34 mouse cellular contexts compared by ENCODE assay signal in genomic region chr11:85887273-85887672, GRCm38 (mm10). TPM values are rescaled to one million over a fixed set of nuclear protein-coding genes. Genes with fewer than 3 reads are reported as not detected.
DNase-seq lines count a peak whose midpoint lies in the region; ATAC-seq and TF ChIP-seq lines count a peak whose summit lies in the region.
"Had no signal": no experiment of that assay in that cellular context is flagged by ENCODE, and none has a peak within 500 bp of the region (broad histone marks: within the 10 kb centered on the region; RNA-seq: fewer than 3 reads in every experiment).

No protein-coding gene starts in this region.

- no peak overlapping the region for H3K9ac ChIP-seq in forebrain, postnatal 0 days
- no peak overlapping the region for H3K9ac ChIP-seq in forebrain, embryonic 16.5 days (replicated peaks; ENCODE audit: low read depth, low read length)
- peak overlapping the region; percentile 50; the same call in 1 of the 2 replicates for H3K9ac ChIP-seq in lung, embryonic 16.5 days (ENCODE audit: low read length)
- H3K9ac ChIP-seq in limb, embryonic 12.5 days (replicated peaks), result peak overlapping the region; percentile 95
- H3K9ac ChIP-seq in forebrain, embryonic 12.5 days, result no peak overlapping the region
- H3K9ac ChIP-seq: embryonic facial prominence, embryonic 15.5 days; forebrain, embryonic 15.5 days; hindbrain, embryonic 15.5 days; intestine, embryonic 15.5 days; liver, postnatal 0 days; neural tube, embryonic 13.5 days had no signal

- 20% methylated on average over 6 of the region's 6 CpGs for WGBS in forebrain, postnatal 0 days
- WGBS in forebrain, embryonic 16.5 days, result 18% methylated on average over 6 of the region's 6 CpGs
- WGBS in lung, embryonic 16.5 days, result 18% methylated on average over 6 of the region's 6 CpGs
- 14% methylated on average over 6 of the region's 6 CpGs for WGBS in limb, embryonic 12.5 days
- 24% methylated on average over 6 of the region's 6 CpGs for WGBS in forebrain, embryonic 12.5 days

- no peaks in the 10 kb centered on the region for H3K9me3 ChIP-seq in forebrain, postnatal 0 days (ENCODE audit: low read length)
- H3K9me3 ChIP-seq in forebrain, embryonic 16.5 days (ENCODE audit: control insufficient read depth, low read length), result no peaks in the 10 kb centered on the region
- H3K9me3 ChIP-seq in lung, embryonic 16.5 days (ENCODE audit: control insufficient read depth, low read length), result no peaks in the 10 kb centered on the region
- no peaks in the 10 kb centered on the region for H3K9me3 ChIP-seq in limb, embryonic 12.5 days
- no peaks in the 10 kb centered on the region for H3K9me3 ChIP-seq in forebrain, embryonic 12.5 days
- H3K9me3 ChIP-seq: embryonic facial prominence, embryonic 15.5 days; forebrain, embryonic 15.5 days; hindbrain, embryonic 15.5 days; intestine, embryonic 15.5 days; neural tube, embryonic 13.5 days had no signal

- H3K27me3 ChIP-seq in forebrain, postnatal 0 days (ENCODE audit: insufficient read depth, low read length), result peaks cover 76% of the 10 kb centered on the region
- peaks cover 76% of the 10 kb centered on the region for H3K27me3 ChIP-seq in forebrain, embryonic 16.5 days (replicated peaks; ENCODE audit: control insufficient read depth, insufficient read depth, low read length)
- H3K27me3 ChIP-seq in lung, embryonic 16.5 days (ENCODE audit: control insufficient read depth, insufficient read depth, low read depth, low read length), result peaks cover 50% of the 10 kb centered on the region
- peaks cover 58% of the 10 kb centered on the region for H3K27me3 ChIP-seq in limb, embryonic 12.5 days
- peaks cover 89% of the 10 kb centered on the region for H3K27me3 ChIP-seq in forebrain, embryonic 12.5 days

- H3K4me2 ChIP-seq in forebrain, postnatal 0 days (ENCODE audit: low read depth), result no peak overlapping the region
- H3K4me2 ChIP-seq in forebrain, embryonic 16.5 days (ENCODE audit: low read length), result no peak overlapping the region
- H3K4me2 ChIP-seq in lung, embryonic 16.5 days (ENCODE audit: low read depth, low read length), result no peak overlapping the region
- H3K4me2 ChIP-seq in limb, embryonic 12.5 days, result peak overlapping the region; percentile 80
- H3K4me2 ChIP-seq in forebrain, embryonic 12.5 days, result no peak overlapping the region
- H3K4me2 ChIP-seq: embryonic facial prominence, embryonic 15.5 days; forebrain, embryonic 15.5 days; hindbrain, embryonic 15.5 days; intestine, embryonic 15.5 days; liver, embryonic 11.5 days; neural tube, embryonic 13.5 days had no signal

- no peaks in the 10 kb centered on the region for H3K36me3 ChIP-seq in forebrain, postnatal 0 days (ENCODE audit: insufficient read depth)
- H3K36me3 ChIP-seq in forebrain, embryonic 16.5 days (ENCODE audit: control insufficient read depth, insufficient read depth), result no peaks in the 10 kb centered on the region
- H3K36me3 ChIP-seq in lung, embryonic 16.5 days (ENCODE audit: control insufficient read depth, insufficient read depth, low read length), result no peaks in the 10 kb centered on the region
- H3K36me3 ChIP-seq in limb, embryonic 12.5 days, result no peaks in the 10 kb centered on the region
- no peaks in the 10 kb centered on the region for H3K36me3 ChIP-seq in forebrain, embryonic 12.5 days (replicated peaks)
- H3K36me3 ChIP-seq: embryonic facial prominence, embryonic 15.5 days; forebrain, embryonic 15.5 days; hindbrain, embryonic 15.5 days; intestine, embryonic 15.5 days; neural tube, embryonic 13.5 days had no signal

- no peak for TF ChIP-seq CTCF in forebrain, postnatal 0 days (IDR thresholded peaks at IDR 0.05; ENCODE audit: low read depth)

- no peaks in the 10 kb centered on the region for H3K4me1 ChIP-seq in forebrain, postnatal 0 days (ENCODE audit: insufficient read depth)
- peaks cover 6% of the 10 kb centered on the region; the same call in 1 of the 2 replicates for H3K4me1 ChIP-seq in forebrain, embryonic 16.5 days (replicated peaks; ENCODE audit: control insufficient read depth, insufficient read depth, low read length)
- H3K4me1 ChIP-seq in lung, embryonic 16.5 days (replicated peaks; ENCODE audit: control insufficient read depth, insufficient read depth, low read length), result peaks cover 7% of the 10 kb centered on the region; the same call in 1 of the 2 replicates
- H3K4me1 ChIP-seq in limb, embryonic 12.5 days (replicated peaks), result peaks cover 43% of the 10 kb centered on the region
- H3K4me1 ChIP-seq in forebrain, embryonic 12.5 days, result peaks cover 22% of the 10 kb centered on the region

- ATAC-seq in forebrain, postnatal 0 days, result no peak
- ATAC-seq in forebrain, embryonic 16.5 days, result no peak
- no peak for ATAC-seq in lung, embryonic 16.5 days (ENCODE audit: low read depth)
- no peak for ATAC-seq in limb, embryonic 12.5 days (ENCODE audit: insufficient number of reproducible peaks, insufficient read depth, low FRiP score, low TSS enrichment, low read depth)
- no peak for ATAC-seq in forebrain, embryonic 12.5 days (ENCODE audit: low FRiP score)
- ATAC-seq: forebrain, embryonic 15.5 days; intestine, embryonic 15.5 days; liver, postnatal 0 days; midbrain, embryonic 16.5 days had no signal

- no peak overlapping the region for H3K27ac ChIP-seq in forebrain, postnatal 0 days (ENCODE audit: low read depth, low read length)
- no peak overlapping the region for H3K27ac ChIP-seq in forebrain, embryonic 16.5 days (ENCODE audit: low read length)
- no peak overlapping the region; the same call in 1 of the 2 replicates for H3K27ac ChIP-seq in lung, embryonic 16.5 days (ENCODE audit: low read length)
- no peak overlapping the region for H3K27ac ChIP-seq in limb, embryonic 12.5 days
- H3K27ac ChIP-seq in forebrain, embryonic 12.5 days, result no peak overlapping the region
- H3K27ac ChIP-seq: embryonic facial prominence, embryonic 15.5 days; forebrain, embryonic 15.5 days; hindbrain, embryonic 15.5 days; intestine, embryonic 15.5 days; layer of hippocampus, adult 2 months; neural tube, embryonic 13.5 days had no signal

- peak; percentile 59 for DNase-seq in forebrain, postnatal 0 days
- DNase-seq in lung, postnatal 25 days (ENCODE audit: low spot score), result no peak
- peak; percentile 18 for DNase-seq in retina, postnatal 1 day
- DNase-seq: adrenal gland, postnatal 25 days; cerebellum, adult 9-11 months; gastrocnemius, postnatal 25 days; heart, postnatal 4 days; kidney, adult 9 months; kidney, postnatal 25 days; liver, postnatal 0 days; right cerebral cortex, adult 18-20 months; right cerebral cortex, postnatal 4 days; thymus, postnatal 25 days had no signal

- H3K4me3 ChIP-seq in forebrain, postnatal 0 days (ENCODE audit: low read depth, low read length), result no peak overlapping the region
- no peak overlapping the region for H3K4me3 ChIP-seq in forebrain, embryonic 16.5 days (replicated peaks; ENCODE audit: low read length)
- H3K4me3 ChIP-seq in lung, embryonic 16.5 days (ENCODE audit: low read length), result peak overlapping the region; percentile 63
- peak overlapping the region; percentile 64 for H3K4me3 ChIP-seq in limb, embryonic 12.5 days (replicated peaks)
- no peak overlapping the region for H3K4me3 ChIP-seq in forebrain, embryonic 12.5 days (replicated peaks)
- H3K4me3 ChIP-seq: embryonic facial prominence, embryonic 15.5 days; forebrain, embryonic 15.5 days; hindbrain, embryonic 15.5 days; intestine, embryonic 15.5 days; layer of hippocampus, adult 2 months; megakaryocyte, embryonic 14.5 days; myocyte; neural tube, embryonic 13.5 days had no signal

RNA-seq across cellular contexts. Expression of gene Tbx4, which starts 1.1 kb away (rescaled TPM):
- 0.15 and 0.33 TPM in 2 replicates for total RNA-seq in forebrain, postnatal 0 days (2014; rRNA removed)
- 0.19 TPM in 2 replicates for polyA plus RNA-seq in forebrain, postnatal 0 days (2015; fragmentation: Nextera tagmentation; extraction: Ambion mirVana)
- polyA plus RNA-seq in forebrain, embryonic 16.5 days (2015; fragmentation: Nextera tagmentation; extraction: Ambion mirVana), result 0.23 and 0.26 TPM in 2 replicates
- 61.4 and 70.5 TPM in 2 replicates for polyA plus RNA-seq in lung, embryonic 16.5 days (2015; fragmentation: Nextera tagmentation; extraction: Ambion mirVana)
- polyA plus RNA-seq in limb, embryonic 12.5 days (2016; fragmentation: Nextera tagmentation; extraction: Ambion mirVana), result 39.2 and 44.0 TPM in 2 replicates
- polyA plus RNA-seq in forebrain, embryonic 12.5 days (2016; fragmentation: Nextera tagmentation; extraction: Ambion mirVana), result 0.23 and 0.42 TPM in 2 replicates
- total RNA-seq: adrenal gland, postnatal 25 days; common myeloid progenitor, adult 5-6 weeks; heart, adult 8-10 months had no signal
- polyA plus RNA-seq: liver, postnatal 0 days; stomach, embryonic 14.5 days had no signal

RNA-seq across cellular contexts. Expression of gene Gm11444, which starts 37.1 kb away (rescaled TPM):
- not detected in 2 replicates for total RNA-seq in forebrain, postnatal 0 days (2014; rRNA removed)
- polyA plus RNA-seq in forebrain, postnatal 0 days (2015; fragmentation: Nextera tagmentation; extraction: Ambion mirVana), result not detected in 2 replicates
- not detected in 2 replicates for polyA plus RNA-seq in forebrain, embryonic 16.5 days (2015; fragmentation: Nextera tagmentation; extraction: Ambion mirVana)
- not detected in 2 replicates for polyA plus RNA-seq in lung, embryonic 16.5 days (2015; fragmentation: Nextera tagmentation; extraction: Ambion mirVana)
- polyA plus RNA-seq in limb, embryonic 12.5 days (2016; fragmentation: Nextera tagmentation; extraction: Ambion mirVana), result not detected in 2 replicates
- not detected in 2 replicates for polyA plus RNA-seq in forebrain, embryonic 12.5 days (2016; fragmentation: Nextera tagmentation; extraction: Ambion mirVana)
- total RNA-seq: adrenal gland, postnatal 25 days; common myeloid progenitor, adult 5-6 weeks; ES-E14; gastrocnemius, postnatal 25 days; heart, adult 8-10 months; heart, postnatal 4 days; layer of hippocampus, adult 2 months; layer of hippocampus, postnatal 25 days; left cerebral cortex, postnatal 14 days had no signal
- polyA plus RNA-seq: forebrain, embryonic 15.5 days; heart, embryonic 14.5 days; hindbrain, embryonic 15.5 days; intestine, embryonic 15.5 days; liver, embryonic 11.5 days; liver, postnatal 0 days; midbrain, embryonic 16.5 days; myocyte; neural tube, embryonic 13.5 days; stomach, embryonic 14.5 days had no signal

RNA-seq across cellular contexts. Expression of gene Tbx2, which starts 54.9 kb away (rescaled TPM):
- 1.9 and 5.1 TPM in 2 replicates for total RNA-seq in forebrain, postnatal 0 days (2014; rRNA removed)
- polyA plus RNA-seq in forebrain, postnatal 0 days (2015; fragmentation: Nextera tagmentation; extraction: Ambion mirVana), result 0.42 and 0.44 TPM in 2 replicates
- 0.47 and 0.68 TPM in 2 replicates for polyA plus RNA-seq in forebrain, embryonic 16.5 days (2015; fragmentation: Nextera tagmentation; extraction: Ambion mirVana)
- polyA plus RNA-seq in lung, embryonic 16.5 days (2015; fragmentation: Nextera tagmentation; extraction: Ambion mirVana), result 24.6 and 25.1 TPM in 2 replicates
- polyA plus RNA-seq in limb, embryonic 12.5 days (2016; fragmentation: Nextera tagmentation; extraction: Ambion mirVana), result 7.9 and 10.0 TPM in 2 replicates
- polyA plus RNA-seq in forebrain, embryonic 12.5 days (2016; fragmentation: Nextera tagmentation; extraction: Ambion mirVana), result 0.81 and 1.0 TPM in 2 replicates

Comparison
In these comparisons a context has a peak if more than half of its experiments do, and no peak if none do; other contexts are left out.
1. H3K4me3 ChIP-seq: peak in lung, embryonic 16.5 days (single experiment) and limb, embryonic 12.5 days (single experiment); none in forebrain, postnatal 0 days (single experiment), forebrain, embryonic 16.5 days (single experiment) and forebrain, embryonic 12.5 days (single experiment).
2. H3K9ac ChIP-seq: peak in lung, embryonic 16.5 days (single experiment) and limb, embryonic 12.5 days (single experiment); none in forebrain, postnatal 0 days (single experiment), forebrain, embryonic 16.5 days (single experiment) and forebrain, embryonic 12.5 days (single experiment).
3. RNA of gene Tbx4, which starts 1.1 kb away (polyA plus RNA-seq): 61.4 to 70.5 TPM in lung, embryonic 16.5 days and 39.2 to 44.0 TPM in limb, embryonic 12.5 days; 0.23 to 0.42 TPM in forebrain, embryonic 12.5 days, 0.23 to 0.26 TPM in forebrain, embryonic 16.5 days and 0.19 TPM in forebrain, postnatal 0 days; every median in the first group is over 10 times any median in the second.